ENCODE assay signal across 20 mouse cellular contexts in the genomic region with DNA sequence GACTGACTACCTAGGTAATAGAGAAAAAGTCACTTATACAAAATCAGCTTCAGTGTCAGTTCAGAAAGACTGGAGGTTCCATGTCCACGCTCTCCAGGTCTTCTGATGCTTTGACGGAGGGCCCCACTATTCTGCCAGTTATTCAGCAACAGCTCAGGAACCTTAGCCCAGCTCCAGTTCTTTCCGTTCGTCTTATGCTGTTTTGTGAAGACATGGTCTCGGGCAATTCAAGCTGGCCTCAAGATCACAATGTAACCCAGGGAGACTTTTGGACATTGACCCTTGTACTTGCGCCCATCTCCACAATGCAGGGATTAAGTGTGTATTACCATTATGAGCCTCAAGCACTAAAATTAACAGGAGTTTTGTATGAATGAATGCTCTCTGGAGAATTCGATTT.
DNase-seq lines count a peak whose midpoint lies in the region; ATAC-seq and TF ChIP-seq lines count a peak whose summit lies in the region.
"Had no signal": no experiment of that assay in that cellular context is flagged by ENCODE, and none has a peak within 500 bp of the region (broad histone marks: within the 10 kb centered on the region; RNA-seq: fewer than 3 reads in every experiment).

No protein-coding gene starts in this region.

- no peak overlapping the region for H3K9ac ChIP-seq in kidney, postnatal 0 days (ENCODE audit: low read depth, low read length)
- H3K9ac ChIP-seq: embryonic facial prominence, embryonic 12.5 days; forebrain, embryonic 13.5 days; forebrain, postnatal 0 days; heart, embryonic 15.5 days had no signal

- H3K36me3 ChIP-seq in kidney, postnatal 0 days (ENCODE audit: insufficient read depth, low read length): no peaks in the 10 kb centered on the region
- H3K36me3 ChIP-seq: embryonic facial prominence, embryonic 12.5 days; heart, embryonic 15.5 days had no signal

- no peak overlapping the region for H3K4me3 ChIP-seq in embryonic fibroblast, embryonic 13.5 days (ENCODE audit: insufficient read depth, low read length)
- no peak overlapping the region for H3K4me3 ChIP-seq in kidney, postnatal 0 days (replicated peaks; ENCODE audit: low read depth, low read length)
- H3K4me3 ChIP-seq: embryonic facial prominence, embryonic 12.5 days; forebrain, embryonic 13.5 days; heart, adult 2 months; heart, embryonic 15.5 days had no signal

- no peaks in the 10 kb centered on the region for H3K9me3 ChIP-seq in kidney, postnatal 0 days (replicated peaks; ENCODE audit: low read length)
- H3K9me3 ChIP-seq: embryonic facial prominence, embryonic 12.5 days; forebrain, embryonic 13.5 days; heart, embryonic 15.5 days had no signal

- DNase-seq in kidney, adult 11 months: peak; percentile 61
- no peak for DNase-seq in kidney, postnatal 10 days
- DNase-seq in kidney, adult 9 months: peak; percentile 86
- DNase-seq in kidney, postnatal 0 days (ENCODE audit: low spot score): no peak
- DNase-seq in spleen, postnatal 4 days (ENCODE audit: low spot score in 2 of 2): no peak
- no peak for DNase-seq in lung, postnatal 25 days (ENCODE audit: low spot score)
- no peak for DNase-seq in ovary, adult 18-20 months (ENCODE audit: low spot score)
- DNase-seq: adrenal gland, postnatal 10 days; cerebellum, adult 11 months; cerebellum, adult 8-10 months; cerebellum, postnatal 25 days; forebrain, postnatal 0 days; gastrocnemius, postnatal 14 days; heart, adult 2 months; heart, postnatal 14 days had no signal

- no peaks in the 10 kb centered on the region for H3K27me3 ChIP-seq in kidney, postnatal 0 days (ENCODE audit: insufficient read depth, low read length)
- H3K27me3 ChIP-seq: embryonic facial prominence, embryonic 12.5 days; forebrain, embryonic 13.5 days; heart, embryonic 15.5 days had no signal

- TF ChIP-seq CTCF in embryonic fibroblast, embryonic 13.5 days (IDR thresholded peaks at IDR 0.05; ENCODE audit: borderline replicate concordance, insufficient read depth, low read length): no peak
- TF ChIP-seq CTCF in kidney, postnatal 0 days (IDR thresholded peaks at IDR 0.05; ENCODE audit: low read depth): no peak

- H3K27ac ChIP-seq in embryonic fibroblast, embryonic 13.5 days (ENCODE audit: insufficient read depth, low read length): peak overlapping the region; percentile 15
- peak overlapping the region; percentile 20 for H3K27ac ChIP-seq in kidney, postnatal 0 days
- H3K27ac ChIP-seq: embryonic facial prominence, embryonic 12.5 days; forebrain, embryonic 13.5 days; heart, adult 2 months; heart, embryonic 15.5 days had no signal

- 0 out of 2 replicates have a peak overlapping the region, but pooled peaks have one; percentile 2 for H3K4me2 ChIP-seq in kidney, postnatal 0 days (ENCODE audit: low read length)
- H3K4me2 ChIP-seq: embryonic facial prominence, embryonic 12.5 days; forebrain, embryonic 13.5 days; heart, embryonic 11.5 days; heart, embryonic 15.5 days had no signal

- TF ChIP-seq POLR2A in embryonic fibroblast, embryonic 13.5 days (IDR thresholded peaks at IDR 0.05; ENCODE audit: low read depth, low read length): no peak

- ATAC-seq in kidney, postnatal 0 days (replicated peaks; ENCODE audit: low FRiP score, low read depth): no peak
- ATAC-seq: forebrain, postnatal 0 days had no signal

- peaks cover 6% of the 10 kb centered on the region; the same call in 1 of the 2 replicates for H3K4me1 ChIP-seq in embryonic fibroblast, embryonic 13.5 days (ENCODE audit: control insufficient read depth, insufficient read depth, low read length)
- H3K4me1 ChIP-seq in kidney, postnatal 0 days (replicated peaks; ENCODE audit: insufficient read depth, low read length): no peaks in the 10 kb centered on the region; the same call in 1 of the 2 replicates

- WGBS in kidney, postnatal 0 days: 73% methylated on average over 7 of the region's 7 CpGs

Comparison
In these comparisons a context has a peak if more than half of its experiments do, and no peak if none do; other contexts are left out.
1. DNase-seq: peak in kidney, adult 11 months (single experiment) and kidney, adult 9 months (single experiment); none in kidney, postnatal 10 days (single experiment), kidney, postnatal 0 days (single experiment), spleen, postnatal 4 days (0 of 2), lung, postnatal 25 days (single experiment) and ovary, adult 18-20 months (single experiment).